Mouse (Mus musculus) MEL (cell line): ENCODE measurements around the gene Grpel1. TPM values are rescaled to one million over a fixed set of nuclear protein-coding genes. Genes with fewer than 3 reads are reported as not detected.

Experiments used
- DNase-seq: peaks from one replicate; pipeline ENCODE4 v3.0.0; 2011; ENCODE audit warnings: low read depth, low spot score
- H3K27ac ChIP-seq: 2 replicates; pipeline ENCODE4 v1.5.1; 2012; ENCODE audit warnings: low read depth, mild to moderate bottlenecking, control low read depth, low read length, moderate library complexity; ENCODE audit not compliant: control insufficient read depth
- H3K27me3 ChIP-seq, 2 experiments: fragments of 150-350 bp in 1 of 2; sonication (generic) in 1 of 2; 2 replicates each; pipeline ENCODE4 v1.6.1; 2012; ENCODE audit warnings: low read length in 2 of 2, mild to moderate bottlenecking in 2 of 2, improper control_type of control experiment in 1 of 2, moderate library complexity in 1 of 2; ENCODE audit not compliant: insufficient read depth in 2 of 2, control insufficient read depth in 1 of 2
- H3K36me3 ChIP-seq, 2 experiments: 2 replicates each; pipeline ENCODE4 v1.6.1; 2012 to 2014; ENCODE audit warnings: low read length in 2 of 2, improper control_type of control experiment in 1 of 2, inconsistent platforms in 1 of 2, mild to moderate bottlenecking in 1 of 2; ENCODE audit not compliant: insufficient read depth in 2 of 2, control insufficient read depth in 1 of 2
- H3K4me1 ChIP-seq, 2 experiments: fragments of 150-350 bp in 1 of 2; sonication (generic) in 1 of 2; 2 replicates each; pipeline ENCODE4 v1.6.1; 2012; ENCODE audit warnings: low read length in 2 of 2, improper control_type of control experiment in 1 of 2, mild to moderate bottlenecking in 1 of 2; ENCODE audit not compliant: insufficient read depth in 2 of 2, control insufficient read depth in 1 of 2
- H3K4me3 ChIP-seq, 2 experiments: fragments of 150-350 bp in 1 of 2; sonication (generic) in 1 of 2; 2 replicates each; pipeline ENCODE4 v1.5.1; 2012; ENCODE audit warnings: low read depth in 2 of 2, low read length in 2 of 2, mild to moderate bottlenecking in 2 of 2, moderate library complexity in 2 of 2, control low read depth in 1 of 2, improper control_type of control experiment in 1 of 2; ENCODE audit not compliant: control insufficient read depth in 1 of 2, insufficient read depth in 1 of 2
- H3K79me2 ChIP-seq: 2 replicates; pipeline ENCODE4 v1.6.1; 2012; ENCODE audit warnings: mild to moderate bottlenecking, low read length, moderate library complexity; ENCODE audit not compliant: control insufficient read depth, poor library complexity, insufficient read depth
- H3K9ac ChIP-seq: 2 replicates; pipeline ENCODE4 v1.6.1; 2012; ENCODE audit warnings: low read depth, mild to moderate bottlenecking, control low read depth, low read length, moderate library complexity; ENCODE audit not compliant: control insufficient read depth, poor library complexity, severe bottlenecking
- H3K9me3 ChIP-seq: fragments of 150-350 bp; sonication (generic); replicated peaks from 2 replicates; pipeline ENCODE4 v1.6.1; 2012; ENCODE audit warnings: mild to moderate bottlenecking, low read length, improper control_type of control experiment, moderate library complexity; ENCODE audit not compliant: insufficient read depth
- BHLHE40 ChIP-seq: IDR thresholded peaks from 2 replicates; pipeline ENCODE4 v1.6.1; 2012; ENCODE audit warnings: low read depth, mild to moderate bottlenecking, inconsistent platforms, low read length, improper control_type of control experiment, borderline replicate concordance
- CHD1 ChIP-seq: IDR thresholded peaks from 2 replicates; pipeline ENCODE4 v1.6.1; 2012; ENCODE audit warnings: low read depth, mild to moderate bottlenecking, inconsistent platforms, low read length, improper control_type of control experiment
- EP300 ChIP-seq, 2 experiments: IDR thresholded peaks; 2 replicates each; pipeline ENCODE4 v1.6.1; 2011; ENCODE audit warnings: improper control_type of control experiment in 2 of 2, low read length in 2 of 2, low read depth in 1 of 2, mild to moderate bottlenecking in 1 of 2
- ETS1 ChIP-seq: IDR thresholded peaks from 2 replicates; pipeline ENCODE4 v1.6.1; 2012; ENCODE audit warnings: low read depth, mild to moderate bottlenecking, inconsistent platforms, low read length, improper control_type of control experiment, moderate library complexity
- GABPA ChIP-seq: IDR thresholded peaks from 2 replicates; pipeline ENCODE4 v1.6.1; 2012; ENCODE audit warnings: low read depth, mild to moderate bottlenecking, inconsistent platforms, low read length, improper control_type of control experiment, moderate library complexity
- HCFC1 ChIP-seq: IDR thresholded peaks from 2 replicates; pipeline ENCODE4 v1.6.1; 2012; ENCODE audit warnings: low read depth, mild to moderate bottlenecking, inconsistent platforms, low read length, improper control_type of control experiment, moderate library complexity
- JUND ChIP-seq: IDR thresholded peaks from 2 replicates; pipeline ENCODE4 v1.6.1; 2011; ENCODE audit warnings: low read depth, mild to moderate bottlenecking, improper control_type of control experiment, low read length
- MAZ ChIP-seq: IDR thresholded peaks from 2 replicates; pipeline ENCODE4 v1.6.1; 2012; ENCODE audit warnings: low read depth, mild to moderate bottlenecking, inconsistent platforms, low read length, improper control_type of control experiment
- MYC ChIP-seq: IDR thresholded peaks from 2 replicates; pipeline ENCODE4 v1.6.1; 2011; ENCODE audit warnings: low read depth, mild to moderate bottlenecking, low read length, improper control_type of control experiment, moderate library complexity
- NELFE ChIP-seq: IDR thresholded peaks from 2 replicates; pipeline ENCODE4 v1.6.1; 2011; ENCODE audit warnings: low read depth, low read length, improper control_type of control experiment
- POLR2AphosphoS2 ChIP-seq: IDR thresholded peaks from 2 replicates; pipeline ENCODE4 v1.6.1; 2011; ENCODE audit warnings: low read length, improper control_type of control experiment
- POLR2AphosphoS5 ChIP-seq: IDR thresholded peaks from 2 replicates; pipeline ENCODE4 v1.6.1; 2012; ENCODE audit warnings: low read depth, borderline replicate concordance, mild to moderate bottlenecking, inconsistent platforms, low read length, moderate library complexity, mixed read lengths
- RAD21 ChIP-seq: IDR thresholded peaks from 2 replicates; pipeline ENCODE4 v1.6.1; 2011; ENCODE audit warnings: mild to moderate bottlenecking, low read depth, low read length, improper control_type of control experiment
- RCOR1 ChIP-seq: IDR thresholded peaks from 2 replicates; pipeline ENCODE4 v1.6.1; 2012; ENCODE audit warnings: low read depth, mild to moderate bottlenecking, inconsistent platforms, low read length, improper control_type of control experiment
- TCF12 ChIP-seq: IDR thresholded peaks from 2 replicates; pipeline ENCODE4 v1.6.1; 2014; ENCODE audit warnings: low read depth, mild to moderate bottlenecking, inconsistent platforms, low read length, improper control_type of control experiment, moderate library complexity
- UBTF ChIP-seq: IDR thresholded peaks from 2 replicates; pipeline ENCODE4 v1.6.1; 2012; ENCODE audit warnings: low read depth, mild to moderate bottlenecking, inconsistent platforms, low read length, improper control_type of control experiment, moderate library complexity, borderline replicate concordance; ENCODE audit not compliant: insufficient read depth
- USF1 ChIP-seq: IDR thresholded peaks from 2 replicates; pipeline ENCODE4 v1.6.1; 2014; ENCODE audit warnings: low read depth, mild to moderate bottlenecking, inconsistent platforms, low read length, improper control_type of control experiment, moderate library complexity
- ZKSCAN1 ChIP-seq: IDR thresholded peaks from 2 replicates; pipeline ENCODE4 v1.6.1; 2012; ENCODE audit warnings: low read depth, mild to moderate bottlenecking, inconsistent platforms, low read length, improper control_type of control experiment, moderate library complexity
- ZNF384 ChIP-seq: IDR thresholded peaks from 2 replicates; pipeline ENCODE4 v1.6.1; 2012; ENCODE audit warnings: low read depth, mild to moderate bottlenecking, inconsistent platforms, low read length, improper control_type of control experiment
- polyA plus RNA-seq, 2 experiments: library from polyadenylated mRNA; stranded (reverse) in 1 of 2; unstranded in 1 of 2; fragments of >175 nt in 1 of 2; fragments of >200 nt in 1 of 2; gene quantifications; 2 replicates each; pipeline versions ENCODE4 v1.2.1 to v1.2.4; 2012; ENCODE audit warnings: low replicate concordance in 2 of 2, low read depth in 1 of 2; ENCODE audit not compliant: insufficient read length in 2 of 2, insufficient read depth in 1 of 2, missing spikeins in 1 of 2
- total RNA-seq: library from RNA; depleted of rRNA; stranded (reverse); fragments of 300-350 nt; gene quantifications from 2 replicates; pipeline ENCODE4 v1.2.3, GENCODE M21; 2012

The Grpel1 gene
- total and polyA plus RNA-seq, 3 experiments, result 41.1 to 87.4 (median 75.7) TPM

GRCm38 (mm10) chr5:36436858-36437257, 27.9 kb upstream of the Grpel1 start:
- H3K9ac ChIP-seq, result no peak overlapping the region
- H3K79me2 ChIP-seq, result no peaks in the 10 kb centered on the region
- H3K9me3 ChIP-seq, result no peaks in the 10 kb centered on the region
- no peak overlapping the region for H3K4me3 ChIP-seq
- no peak for DNase-seq
- H3K27me3 ChIP-seq, result no peaks in the 10 kb centered on the region
- no peaks in the 10 kb centered on the region for H3K36me3 ChIP-seq
- H3K4me1 ChIP-seq, result no peaks in the 10 kb centered on the region
- no peak overlapping the region for H3K27ac ChIP-seq
- no peak for TF ChIP-seq ZNF384
- no peak for TF ChIP-seq UBTF

GRCm38 (mm10) chr5:36440741-36441140, 24.1 kb upstream of the Grpel1 start:
- no peaks in the 10 kb centered on the region for H3K27me3 ChIP-seq
- no peak overlapping the region for H3K27ac ChIP-seq
- no peaks in the 10 kb centered on the region for H3K79me2 ChIP-seq
- no peak for DNase-seq
- H3K4me1 ChIP-seq, result no peaks in the 10 kb centered on the region
- TF ChIP-seq BHLHE40 (no peak), GABPA (no peak), UBTF (no peak), POLR2AphosphoS5 (no peak), HCFC1 (no peak), CHD1 (no peak), ETS1 (no peak), JUND (no peak), EP300 (IDR thresholded peaks at IDR 0.05; ENCODE audit: low read depth in 1 of 2, low read length in 2 of 2) (no peak), RAD21 (no peak), MAZ (no peak), ZKSCAN1 (no peak), USF1 (no peak), POLR2AphosphoS2 (no peak), MYC (no peak), RCOR1 (no peak), TCF12 (no peak), NELFE (no peak)
- H3K9me3 ChIP-seq, result no peaks in the 10 kb centered on the region
- H3K36me3 ChIP-seq, result no peaks in the 10 kb centered on the region
- H3K9ac ChIP-seq, result no peak overlapping the region
- no peak overlapping the region for H3K4me3 ChIP-seq
